Mouse (Mus musculus) G1E (cell line): Measurements from ENCODE around the gene Dgkb. TPM values are rescaled to one million over a fixed set of nuclear protein-coding genes. Genes with fewer than 3 reads are reported as not detected.

Experiments used
- ATAC-seq: 2 replicates; pipeline ENCODE4 v1.8.0; 2016; ENCODE audit warnings: mild to moderate bottlenecking; ENCODE audit not compliant: insufficient number of reproducible peaks, poor library complexity, low FRiP score, severe bottlenecking; ENCODE audit errors: extremely low read depth
- DNase-seq: peaks from one replicate; pipeline ENCODE4 v3.0.0; 2012; ENCODE audit warnings: low spot score
- H3K27me3 ChIP-seq: 2 replicates; pipeline ENCODE4 v1.6.1; 2012; ENCODE audit warnings: mild to moderate bottlenecking, low read length, inconsistent platforms; ENCODE audit not compliant: insufficient read depth
- H3K36me3 ChIP-seq: replicated peaks from 2 replicates; pipeline ENCODE3; 2012; ENCODE audit warnings: mild to moderate bottlenecking, inconsistent platforms
- H3K4me1 ChIP-seq: 2 replicates; pipeline ENCODE4 v1.6.1; 2012; ENCODE audit warnings: low read depth, low read length, inconsistent platforms, mixed read lengths; ENCODE audit not compliant: insufficient read depth
- H3K4me3 ChIP-seq: 2 replicates; pipeline ENCODE4 v1.5.1; 2012; ENCODE audit warnings: low read depth, mild to moderate bottlenecking, inconsistent platforms, low read length, moderate library complexity, mixed read lengths
- H3K9me3 ChIP-seq: replicated peaks from 2 replicates; pipeline ENCODE4 v1.6.1; 2012; ENCODE audit warnings: inconsistent platforms
- CTCF ChIP-seq: IDR thresholded peaks from 2 replicates; pipeline ENCODE4 v1.5.1; 2012; ENCODE audit warnings: low read depth, low read length, inconsistent platforms, mixed read lengths
- GATA1 ChIP-seq: IDR thresholded peaks from 2 replicates; pipeline ENCODE4 v1.6.1; 2012; ENCODE audit warnings: borderline replicate concordance, low read length, inconsistent platforms, mixed read lengths
- GATA2 ChIP-seq: IDR thresholded peaks from 2 replicates; pipeline ENCODE4 v1.6.1; 2012; ENCODE audit warnings: low read depth, low read length, inconsistent platforms, borderline replicate concordance
- POLR2AphosphoS5 ChIP-seq: IDR thresholded peaks from 2 replicates; pipeline ENCODE4 v1.6.1; 2012; ENCODE audit warnings: low read depth, low read length, inconsistent platforms; ENCODE audit not compliant: insufficient replicate concordance
- TAL1 ChIP-seq: conservative IDR thresholded peaks from 2 replicates; pipeline ENCODE4 v1.6.1; 2012; ENCODE audit warnings: low read depth, low read length, inconsistent platforms, mixed read lengths
- polyA plus RNA-seq: library from polyadenylated mRNA; stranded (reverse); fragments of >175 nt; gene quantifications from 2 replicates; pipeline ENCODE4 v1.2.3, GENCODE M21; 2012
- total RNA-seq, 2 experiments: library from RNA; stranded (forward) in 1 of 2; stranded (reverse) in 1 of 2; fragments of 200-1000 nt in 1 of 2; fragments of >200 nt in 1 of 2; fragmentation: Nextera tagmentation in 1 of 2; gene quantifications; 2 replicates each; pipeline ENCODE4 v1.2.3; 2014 to 2017

Gene Dgkb
- total and polyA plus RNA-seq, 3 experiments, result 0.33 TPM; not detected in 2

- Histone ChIP-seq H3K9me3 (no peaks in the 10 kb centered on the region; the same call in 1 of the 2 replicates), H3K4me3 (no peak overlapping the region), H3K4me1 (no peaks in the 10 kb centered on the region), H3K27me3 (no peaks in the 10 kb centered on the region), H3K36me3 (no peaks in the 10 kb centered on the region)
- TF ChIP-seq POLR2AphosphoS5 (no peak), GATA1 (no peak), TAL1 (no peak), CTCF (no peak), GATA2 (no peak)
- ATAC-seq (no peak), DNase-seq (no peak)
Measured at GRCm38 (mm10) chr12:37821052-37821810, 3.7 kb downstream of the Dgkb start.

GRCm38 (mm10) chr12:37880042-37881017, 62.8 kb downstream of the Dgkb start:
- TF ChIP-seq POLR2AphosphoS5 (no peak), CTCF (no peak), GATA1 (no peak), TAL1 (no peak), GATA2 (no peak)
- no peaks in the 10 kb centered on the region for H3K27me3 ChIP-seq

GRCm38 (mm10) chr12:37881376-37881775, 63.9 kb downstream of the Dgkb start:
- ATAC-seq (no peak), DNase-seq (no peak)
- H3K4me1 ChIP-seq, result no peaks in the 10 kb centered on the region
- no peak overlapping the region for H3K4me3 ChIP-seq
- no peaks in the 10 kb centered on the region for H3K27me3 ChIP-seq
- TF ChIP-seq CTCF, result no peak
- H3K36me3 ChIP-seq, result no peaks in the 10 kb centered on the region
- H3K9me3 ChIP-seq, result peaks cover 12% of the 10 kb centered on the region

More at GRCm38 (mm10) chr12:37880042-37881017, 62.8 kb downstream of the Dgkb start:
- no peaks in the 10 kb centered on the region for H3K4me1 ChIP-seq
- peaks cover 19% of the 10 kb centered on the region for H3K9me3 ChIP-seq
- DNase-seq, result no peak
- no peaks in the 10 kb centered on the region for H3K36me3 ChIP-seq
- H3K4me3 ChIP-seq, result no peak overlapping the region
- ATAC-seq, result no peak

GRCm38 (mm10) chr12:37882796-37883195, 65.3 kb downstream of the Dgkb start:
- ATAC-seq, result no peak
- DNase-seq, result no peak
- Histone ChIP-seq H3K4me1 (no peaks in the 10 kb centered on the region), H3K36me3 (no peaks in the 10 kb centered on the region), H3K27me3 (no peaks in the 10 kb centered on the region), H3K4me3 (no peak overlapping the region), H3K9me3 (peaks cover 15% of the 10 kb centered on the region)
- TF ChIP-seq POLR2AphosphoS5, result no peak
- no peak for TF ChIP-seq TAL1
- no peak for TF ChIP-seq GATA1
- no peak for TF ChIP-seq CTCF
- no peak for TF ChIP-seq GATA2

- Histone ChIP-seq H3K36me3 (no peaks in the 10 kb centered on the region), H3K27me3 (no peaks in the 10 kb centered on the region), H3K4me3 (no peak overlapping the region), H3K4me1 (no peaks in the 10 kb centered on the region), H3K9me3 (peaks cover 15% of the 10 kb centered on the region)
- ATAC-seq, result no peak
- TF ChIP-seq GATA2, result no peak
- TF ChIP-seq POLR2AphosphoS5, result no peak
- TF ChIP-seq TAL1, result no peak
- TF ChIP-seq GATA1, result no peak
- TF ChIP-seq CTCF, result no peak
- no peak for DNase-seq
Measured at GRCm38 (mm10) chr12:37883781-37884180, 66.3 kb downstream of the Dgkb start.

- ATAC-seq (no peak), DNase-seq (no peak)
- Histone ChIP-seq H3K27me3 (no peaks in the 10 kb centered on the region), H3K36me3 (no peaks in the 10 kb centered on the region), H3K4me3 (no peak overlapping the region), H3K4me1 (no peaks in the 10 kb centered on the region), H3K9me3 (peaks cover 3% of the 10 kb centered on the region; the same call in 1 of the 2 replicates)
- no peak for TF ChIP-seq GATA2
- TF ChIP-seq CTCF, result no peak
- TF ChIP-seq GATA1, result no peak
- no peak for TF ChIP-seq TAL1
- no peak for TF ChIP-seq POLR2AphosphoS5
Measured at GRCm38 (mm10) chr12:37888591-37888990, 71.1 kb downstream of the Dgkb start.
